Mouse (Mus musculus) olfactory bulb, adult 2 months (tissue): Measurements from ENCODE around the gene Gdf15. TPM values are rescaled to one million over a fixed set of nuclear protein-coding genes. Genes with fewer than 3 reads are reported as not detected.

ENCODE experiments used
- H3K27ac ChIP-seq: fragments of 200-500 bp; 2 replicates; pipeline ENCODE4 v1.5.1; 2012; ENCODE audit warnings: low read depth, low read length; ENCODE audit not compliant: insufficient read depth
- H3K4me1 ChIP-seq: fragments of 200-500 bp; 2 replicates; pipeline ENCODE4 v1.6.1; 2012; ENCODE audit warnings: low read length; ENCODE audit not compliant: control insufficient read depth, insufficient read depth
- H3K4me3 ChIP-seq: fragments of 200-500 bp; 2 replicates; pipeline ENCODE4 v1.5.1; 2012; ENCODE audit warnings: mild to moderate bottlenecking, low read depth, low read length, moderate library complexity; ENCODE audit not compliant: insufficient read depth
- CTCF ChIP-seq: fragments of 200-500 bp; IDR thresholded peaks from 2 replicates; pipeline ENCODE4 v1.5.1; 2012; ENCODE audit warnings: low read depth, mild to moderate bottlenecking, low read length, moderate library complexity; ENCODE audit not compliant: insufficient read depth
- POLR2A ChIP-seq: fragments of 200-500 bp; IDR thresholded peaks from 2 replicates; pipeline ENCODE4 v1.6.1; 2012; ENCODE audit warnings: mild to moderate bottlenecking, low read depth, low read length, moderate library complexity; ENCODE audit not compliant: insufficient read depth
- WGBS: fragments of 180-500 bp; shearing (Covaris S2); methylation state at CpG from one replicate; pipeline ENCODE4 v1.1.7; 2018; 5-methylcytosine and 5-hydroxymethylcytosine counted together
- polyA plus RNA-seq: library from polyadenylated mRNA; stranded (reverse); fragments of >200 nt; gene quantifications from 2 replicates; pipeline ENCODE4 v1.2.4, GENCODE M21; 2012; ENCODE audit warnings: low replicate concordance; ENCODE audit not compliant: missing spikeins, insufficient read depth, insufficient read length

Gene Gdf15
- polyA plus RNA-seq, 1 experiment: not detected

- TF ChIP-seq CTCF (peak; percentile 66), POLR2A (no peak)
- WGBS: 9% methylated on average over 29 of the region's 29 CpGs
- Histone ChIP-seq H3K4me3 (peak overlapping the region; percentile 37), H3K4me1 (peaks cover 79% of the 10 kb centered on the region), H3K27ac (no peak overlapping the region)
These were observed 34.0 kb downstream of the Gdf15 start for GRCm38 (mm10) chr8:70598283-70598682.

- Histone ChIP-seq H3K4me1 (peaks cover 85% of the 10 kb centered on the region), H3K4me3 (peak overlapping the region; percentile 37), H3K27ac (no peak overlapping the region)
- TF ChIP-seq CTCF: no peak
- 29% methylated on average over 67 of the region's 68 CpGs for WGBS
These were observed 34.6 kb downstream of the Gdf15 start for GRCm38 (mm10) chr8:70597417-70598272.

GRCm38 (mm10) chr8:70596775-70597416 is 35.4 kb downstream of the Gdf15 start:
- no peak overlapping the region for H3K27ac ChIP-seq
- TF ChIP-seq POLR2A (no peak), CTCF (0 out of 2 replicates have a peak, but pooled peaks have one; percentile 4)
- H3K4me3 ChIP-seq: no peak overlapping the region
- H3K4me1 ChIP-seq: peaks cover 82% of the 10 kb centered on the region
- 82% methylated on average over 17 of the region's 17 CpGs for WGBS

DNA sequence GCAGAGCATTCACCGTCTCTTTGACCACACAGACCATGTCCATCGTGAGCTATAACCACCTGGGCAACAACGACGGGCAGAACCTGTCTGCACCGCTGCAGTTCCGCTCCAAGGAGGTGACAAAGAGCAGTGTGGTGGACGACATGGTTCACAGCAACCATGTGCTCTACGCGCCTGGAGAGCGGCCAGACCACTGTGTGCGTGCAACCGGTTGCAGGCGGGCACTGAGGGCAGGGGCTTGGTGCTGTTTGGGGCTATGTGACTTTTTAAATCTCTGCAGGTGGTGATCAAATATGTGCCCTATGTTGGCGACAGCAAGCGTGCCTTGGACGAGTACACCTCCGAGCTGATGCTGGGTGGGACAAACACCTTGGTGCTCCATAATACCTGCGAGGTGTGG is 36.0 kb downstream of the Gdf15 start:
- Histone ChIP-seq H3K4me1 (peaks cover 84% of the 10 kb centered on the region), H3K4me3 (no peak overlapping the region), H3K27ac (no peak overlapping the region)
- no peak for TF ChIP-seq CTCF
- TF ChIP-seq POLR2A: no peak
- 92% methylated on average over 18 of the region's 18 CpGs for WGBS

DNA sequence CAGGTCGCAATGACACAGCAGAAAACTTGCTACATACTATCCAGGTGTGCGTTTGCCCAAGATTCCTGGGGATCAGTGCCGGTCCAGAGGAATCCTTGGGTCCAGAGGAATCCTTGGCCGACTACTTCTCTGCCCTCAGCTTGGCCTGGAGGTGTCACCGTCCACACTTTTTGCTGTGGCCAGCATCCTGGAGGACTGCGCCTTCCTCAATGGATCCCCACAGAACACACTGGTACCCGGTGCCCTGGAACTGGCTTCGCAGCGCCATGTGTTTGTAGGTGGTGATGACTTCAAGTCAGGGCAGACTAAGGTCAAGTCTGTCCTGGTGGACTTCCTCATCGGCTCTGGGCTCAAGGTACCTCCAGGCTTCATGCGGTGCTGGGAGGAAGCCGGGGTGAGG is 36.4 kb downstream of the Gdf15 start:
- Histone ChIP-seq H3K4me3 (no peak overlapping the region), H3K4me1 (peaks cover 82% of the 10 kb centered on the region), H3K27ac (no peak overlapping the region)
- 96% methylated on average over 12 of the region's 12 CpGs for WGBS
- TF ChIP-seq POLR2A: no peak
- no peak for TF ChIP-seq CTCF

GRCm38 (mm10) chr8:70594621-70595564 is 37.4 kb downstream of the Gdf15 start:
- 15% methylated on average over 81 of the region's 82 CpGs for WGBS
- TF ChIP-seq CTCF: no peak
- no peak for TF ChIP-seq POLR2A
- peak overlapping the region; percentile 51 for H3K4me3 ChIP-seq
- H3K27ac ChIP-seq: peak overlapping the region; percentile 6; the same call in 1 of the 2 replicates
- H3K4me1 ChIP-seq: peaks cover 73% of the 10 kb centered on the region

DNA sequence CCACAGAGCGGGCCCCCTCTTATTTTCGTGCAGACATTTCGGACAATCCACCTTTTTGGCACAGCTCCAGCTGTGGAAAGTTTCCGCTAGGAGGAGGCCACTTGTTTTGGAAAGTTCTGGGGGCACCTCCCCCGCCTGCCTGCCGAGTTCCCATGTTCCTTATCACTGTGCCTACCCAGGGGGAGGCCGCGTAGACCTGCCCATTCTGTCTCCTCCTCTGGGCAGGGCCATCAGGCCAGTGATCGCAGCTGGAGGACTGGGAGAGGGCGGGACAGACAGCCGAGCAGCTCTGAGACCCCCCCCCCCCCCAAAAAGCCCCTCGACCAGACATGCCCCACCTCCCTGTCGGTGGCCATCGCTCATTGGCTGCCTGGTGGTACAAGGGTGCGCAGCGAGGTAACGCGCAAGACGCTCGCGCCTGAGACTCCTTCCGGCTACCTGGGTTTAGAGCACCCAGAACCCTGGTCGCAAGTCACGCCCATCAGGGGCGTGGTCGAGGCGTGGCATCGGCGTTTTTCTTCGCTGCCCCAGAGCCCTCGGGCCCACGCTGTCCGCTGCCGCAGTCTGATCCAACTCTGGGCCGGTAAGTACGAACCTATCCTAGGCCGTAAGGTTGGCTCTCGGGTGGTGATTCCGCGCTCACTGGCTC is 38.2 kb downstream of the Gdf15 start, which contains the start of gene Isyna1:
Gene Isyna1, plus strand, starts transcription at position 413 of the 649 bp plus-strand sequence.
- peaks cover 66% of the 10 kb centered on the region for H3K4me1 ChIP-seq
- H3K4me3 ChIP-seq: peak within 1 kb of the TSS; percentile 51
- TF ChIP-seq POLR2A: no peak
- TF ChIP-seq CTCF: no peak
- peak within 1 kb of the TSS; percentile 29 for H3K27ac ChIP-seq
- WGBS: 2% methylated on average over 40 of the region's 40 CpGs

DNA sequence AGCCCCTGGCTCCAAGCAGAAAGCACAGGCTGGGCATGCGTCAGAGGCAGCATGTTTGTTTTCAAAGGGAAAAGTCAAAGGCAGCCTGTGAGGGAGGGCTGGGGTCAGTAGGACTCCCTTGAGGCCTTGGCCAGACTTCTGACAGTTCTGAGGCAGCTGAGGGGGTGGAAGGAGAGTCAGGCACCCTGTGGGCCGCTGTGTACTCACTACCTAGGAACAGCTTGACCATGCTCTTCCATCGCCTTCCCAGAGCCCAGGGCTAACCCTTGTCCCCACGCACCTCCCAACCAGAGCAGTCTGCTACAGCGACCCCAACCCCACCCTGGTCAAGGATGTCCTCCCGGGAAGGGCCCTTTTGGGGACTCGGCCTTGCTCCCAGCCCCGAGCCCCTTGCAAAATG is 39.1 kb downstream of the Gdf15 start:
- TF ChIP-seq CTCF (no peak), POLR2A (no peak)
- peak overlapping the region; percentile 29; the same call in 1 of the 2 replicates for H3K27ac ChIP-seq
- H3K4me1 ChIP-seq: peaks cover 57% of the 10 kb centered on the region
- WGBS: 69% methylated on average over 8 of the region's 8 CpGs
- H3K4me3 ChIP-seq: no peak overlapping the region
